In the genomic region with DNA sequence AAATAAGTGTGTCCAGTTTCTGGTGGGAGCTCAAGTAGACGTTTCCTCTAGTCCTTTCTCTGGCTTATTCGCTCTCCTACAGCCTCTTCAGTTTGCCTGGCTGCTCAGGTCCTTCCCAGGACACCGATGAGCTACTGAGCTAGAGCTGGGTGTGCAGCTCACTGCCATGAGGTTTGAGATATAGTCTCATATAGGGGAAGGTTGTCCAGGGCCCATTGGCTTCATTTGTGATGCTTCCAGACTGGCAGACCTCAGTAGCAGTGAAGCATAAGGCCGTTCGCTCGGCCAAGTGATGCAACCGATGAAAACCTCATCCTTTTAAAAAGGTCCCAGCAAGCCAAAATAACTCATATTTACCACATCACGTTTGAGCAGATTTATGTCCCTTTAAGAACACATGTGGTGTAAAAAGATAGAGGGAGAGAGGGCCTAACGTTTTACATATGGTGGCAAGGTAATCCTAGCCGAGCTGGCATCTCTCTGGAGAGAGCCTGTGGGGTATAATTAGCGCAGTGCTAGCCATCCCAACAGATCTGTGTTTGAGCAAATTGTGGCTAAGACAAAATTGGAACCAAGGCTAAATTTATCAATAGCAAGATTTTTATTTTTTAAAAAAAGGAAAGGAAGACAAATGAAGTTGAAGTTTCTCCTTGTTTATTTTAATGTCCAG, we compare ENCODE assay signal across 23 mouse cellular contexts.
DNase-seq lines count a peak whose midpoint lies in the region; ATAC-seq and TF ChIP-seq lines count a peak whose summit lies in the region.
"Had no signal": no experiment of that assay in that cellular context is flagged by ENCODE, and none has a peak within 500 bp of the region (broad histone marks: within the 10 kb centered on the region; RNA-seq: fewer than 3 reads in every experiment).

No protein-coding gene starts in this region.

- no peak overlapping the region for H3K4me2 ChIP-seq in forebrain, embryonic 15.5 days (replicated peaks)
- no peak overlapping the region for H3K4me2 ChIP-seq in forebrain, embryonic 11.5 days (ENCODE audit: low read depth, low read length, severe bottlenecking)
- no peak overlapping the region for H3K4me2 ChIP-seq in hindbrain, embryonic 13.5 days
- H3K4me2 ChIP-seq in intestine, postnatal 0 days (replicated peaks; ENCODE audit: low read depth) = no peak overlapping the region
- H3K4me2 ChIP-seq: heart, embryonic 15.5 days; limb, embryonic 15.5 days; lung, embryonic 14.5 days; midbrain, embryonic 13.5 days had no signal

- peak overlapping the region; percentile 34; the same call in 1 of the 2 replicates for H3K27ac ChIP-seq in forebrain, embryonic 15.5 days (replicated peaks)
- H3K27ac ChIP-seq in forebrain, embryonic 11.5 days (ENCODE audit: low read depth, low read length) = no peak overlapping the region
- H3K27ac ChIP-seq in hindbrain, embryonic 13.5 days = no peak overlapping the region
- no peak overlapping the region for H3K27ac ChIP-seq in intestine, postnatal 0 days (ENCODE audit: low read depth, low read length)
- H3K27ac ChIP-seq: heart, embryonic 15.5 days; left cerebral cortex, adult 2 months; limb, embryonic 15.5 days; liver, embryonic 14.5 days; midbrain, embryonic 13.5 days had no signal

- no peak for ATAC-seq in forebrain, embryonic 15.5 days (replicated peaks)
- ATAC-seq in forebrain, embryonic 11.5 days (replicated peaks; ENCODE audit: low FRiP score) = no peak
- ATAC-seq in hindbrain, embryonic 13.5 days (ENCODE audit: low FRiP score) = no peak
- no peak for ATAC-seq in intestine, postnatal 0 days
- ATAC-seq: midbrain, embryonic 13.5 days; Patski had no signal

- 66% methylated on average over 11 of the region's 11 CpGs for WGBS in forebrain, embryonic 15.5 days
- 83% methylated on average over 11 of the region's 11 CpGs for WGBS in forebrain, embryonic 11.5 days
- WGBS in hindbrain, embryonic 13.5 days = 73% methylated on average over 11 of the region's 11 CpGs
- WGBS in intestine, postnatal 0 days = 73% methylated on average over 11 of the region's 11 CpGs

- H3K27me3 ChIP-seq in forebrain, embryonic 15.5 days = no peaks in the 10 kb centered on the region
- no peaks in the 10 kb centered on the region for H3K27me3 ChIP-seq in forebrain, embryonic 11.5 days (ENCODE audit: control insufficient read depth, insufficient read depth, low read length)
- H3K27me3 ChIP-seq in hindbrain, embryonic 13.5 days = no peaks in the 10 kb centered on the region
- H3K27me3 ChIP-seq in intestine, postnatal 0 days (replicated peaks; ENCODE audit: control insufficient read depth, insufficient read depth, low read length) = no peaks in the 10 kb centered on the region
- H3K27me3 ChIP-seq: heart, embryonic 15.5 days; limb, embryonic 15.5 days; midbrain, embryonic 13.5 days had no signal

- peaks cover 11% of the 10 kb centered on the region; the same call in 1 of the 2 replicates for H3K4me1 ChIP-seq in forebrain, embryonic 15.5 days
- H3K4me1 ChIP-seq in forebrain, embryonic 11.5 days (replicated peaks; ENCODE audit: control insufficient read depth, insufficient read depth, low read length) = no peaks in the 10 kb centered on the region
- peaks cover 2% of the 10 kb centered on the region; the same call in 1 of the 2 replicates for H3K4me1 ChIP-seq in hindbrain, embryonic 13.5 days (replicated peaks)
- no peaks in the 10 kb centered on the region for H3K4me1 ChIP-seq in intestine, postnatal 0 days (replicated peaks; ENCODE audit: control insufficient read depth, insufficient read depth, low read length)
- H3K4me1 ChIP-seq: heart, embryonic 15.5 days; limb, embryonic 15.5 days; midbrain, embryonic 13.5 days had no signal

- H3K9ac ChIP-seq in forebrain, embryonic 15.5 days (replicated peaks) = no peak overlapping the region
- no peak overlapping the region for H3K9ac ChIP-seq in forebrain, embryonic 11.5 days (ENCODE audit: low read length)
- H3K9ac ChIP-seq in hindbrain, embryonic 13.5 days = no peak overlapping the region
- H3K9ac ChIP-seq in intestine, postnatal 0 days (ENCODE audit: low read depth, low read length) = no peak overlapping the region
- H3K9ac ChIP-seq: heart, embryonic 15.5 days; limb, embryonic 15.5 days; liver, embryonic 14.5 days; lung, embryonic 14.5 days; midbrain, embryonic 13.5 days had no signal

- DNase-seq in forebrain, embryonic 11.5 days (ENCODE audit: low spot score) = no peak
- peak; percentile 6 for DNase-seq in layer of hippocampus, adult 9-11 months
- no peak for DNase-seq in layer of hippocampus, adult 18-20 months (ENCODE audit: low spot score in 2 of 2)
- peak; percentile 22 for DNase-seq in embryo, embryonic 11 days
- DNase-seq: adrenal gland, postnatal 36 days; B cell, adult 2 months; cerebellum, adult 2 months; gastrocnemius, postnatal 25 days; heart, postnatal 4 days; kidney, adult 18-20 months; right cerebral cortex, postnatal 25 days; thymus, postnatal 14 days had no signal

- no peak overlapping the region for H3K4me3 ChIP-seq in forebrain, embryonic 15.5 days
- H3K4me3 ChIP-seq in forebrain, embryonic 11.5 days (ENCODE audit: low read depth, low read length) = no peak overlapping the region
- no peak overlapping the region for H3K4me3 ChIP-seq in hindbrain, embryonic 13.5 days
- H3K4me3 ChIP-seq in intestine, postnatal 0 days (ENCODE audit: low read depth, low read length) = no peak overlapping the region
- H3K4me3 ChIP-seq: heart, embryonic 15.5 days; left cerebral cortex, adult 2 months; limb, embryonic 15.5 days; midbrain, embryonic 13.5 days had no signal

- no peaks in the 10 kb centered on the region for H3K9me3 ChIP-seq in forebrain, embryonic 15.5 days
- no peaks in the 10 kb centered on the region for H3K9me3 ChIP-seq in forebrain, embryonic 11.5 days (ENCODE audit: control insufficient read depth, low read length)
- H3K9me3 ChIP-seq in hindbrain, embryonic 13.5 days = no peaks in the 10 kb centered on the region
- H3K9me3 ChIP-seq in intestine, postnatal 0 days (ENCODE audit: control insufficient read depth) = no peaks in the 10 kb centered on the region
- H3K9me3 ChIP-seq: heart, embryonic 15.5 days; limb, embryonic 15.5 days; midbrain, embryonic 13.5 days had no signal

- H3K36me3 ChIP-seq in forebrain, embryonic 15.5 days = no peaks in the 10 kb centered on the region
- H3K36me3 ChIP-seq in forebrain, embryonic 11.5 days (ENCODE audit: control insufficient read depth, insufficient read depth, low read length) = no peaks in the 10 kb centered on the region
- H3K36me3 ChIP-seq in hindbrain, embryonic 13.5 days = no peaks in the 10 kb centered on the region
- H3K36me3 ChIP-seq in intestine, postnatal 0 days (ENCODE audit: control insufficient read depth, insufficient read depth) = no peaks in the 10 kb centered on the region
- H3K36me3 ChIP-seq: G1E; heart, embryonic 15.5 days; limb, embryonic 15.5 days; midbrain, embryonic 13.5 days had no signal

- TF ChIP-seq CTCF in intestine, postnatal 0 days (IDR thresholded peaks at IDR 0.05; ENCODE audit: low read depth) = no peak

Comparison
In these comparisons a context has a peak if more than half of its experiments do, and no peak if none do; other contexts are left out.
1. DNase-seq: peak in layer of hippocampus, adult 9-11 months (single experiment) and embryo, embryonic 11 days (single experiment); none in forebrain, embryonic 11.5 days (single experiment) and layer of hippocampus, adult 18-20 months (0 of 2).